ENCODE assay signal across 8 mouse cellular contexts in the genomic region with DNA sequence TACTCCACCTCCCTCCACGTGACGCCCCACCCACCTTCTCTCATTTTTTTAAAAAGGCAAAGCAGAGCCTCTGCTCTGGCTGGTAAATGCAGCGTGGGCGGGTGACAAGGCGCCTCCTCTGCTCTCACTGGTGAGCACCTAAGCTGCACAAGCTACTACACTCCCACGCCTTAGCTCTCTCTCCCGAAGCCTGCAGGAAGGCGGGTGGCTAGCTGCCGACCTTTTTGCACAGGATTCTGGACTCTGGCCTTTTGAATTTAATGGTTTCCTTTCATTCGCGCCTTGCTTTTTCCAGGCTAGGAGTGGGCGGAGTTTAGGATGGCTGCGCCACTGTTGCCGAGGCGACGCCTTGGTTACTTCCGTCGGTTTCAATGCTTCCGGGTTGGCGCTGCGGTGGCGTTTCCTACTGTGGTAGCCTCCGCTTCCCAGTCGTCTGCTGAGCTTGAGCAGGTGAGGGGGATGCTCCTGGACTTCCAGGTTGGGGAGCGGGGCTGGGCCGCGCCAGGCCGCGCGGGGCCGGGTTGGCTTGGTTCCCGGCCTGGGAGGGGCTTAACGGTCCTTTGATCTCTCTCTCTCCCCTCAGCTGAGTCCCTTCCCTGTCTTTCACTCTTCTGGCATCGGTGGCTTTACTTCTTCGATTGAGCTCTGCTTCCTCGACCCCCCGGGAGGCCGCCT. TPM values are rescaled to one million over a fixed set of nuclear protein-coding genes. Genes with fewer than 3 reads are reported as not detected.
A peak's percentile ranks its signal among the peaks of the same experiment; 100 is the strongest.
DNase-seq lines count a peak whose midpoint lies in the region; ATAC-seq lines count a peak whose summit lies in the region.

A gene (plus strand): TSS at position 35 of the 675 bp plus-strand sequence.

- peak within 1 kb of the TSS; percentile 87 for H3K27ac ChIP-seq in hindbrain, embryonic 10.5 days

- peak; percentile 98 for ATAC-seq in frontal cortex, adult (ENCODE audit: low TSS enrichment)

- peak within 1 kb of the TSS; percentile 64 for H3K4me3 ChIP-seq in hindbrain, embryonic 10.5 days

- no peaks in the 10 kb centered on the region for H3K36me3 ChIP-seq in hindbrain, embryonic 10.5 days

- H3K9me3 ChIP-seq in hindbrain, embryonic 10.5 days, result no peaks in the 10 kb centered on the region

- WGBS in hindbrain, embryonic 10.5 days, result 16% methylated on average over 38 of the region's 38 CpGs

- no peaks in the 10 kb centered on the region for H3K27me3 ChIP-seq in hindbrain, embryonic 10.5 days (ENCODE audit: insufficient read depth, poor library complexity, severe bottlenecking)

- DNase-seq in MEL-GATA-1-ER (ENCODE audit: extremely low read depth, low read depth), result peak; percentile 53
- DNase-seq in cerebellum, adult 9-10 months, result peak; percentile 78
- DNase-seq in hindbrain, embryonic 10.5 days (ENCODE audit: low spot score), result peak; percentile 79
- peak; percentile 66 to 78 for DNase-seq in layer of hippocampus, postnatal 10 days (ENCODE audit: low spot score in 2 of 2)
- DNase-seq in lung, postnatal 10 days, result peak; percentile 85
- DNase-seq in ovary, postnatal 36 days (ENCODE audit: low spot score), result peak; percentile 73
- DNase-seq in thymus, postnatal 25 days, result peak; percentile 76

- H3K4me1 ChIP-seq in hindbrain, embryonic 10.5 days (replicated peaks), result no peaks in the 10 kb centered on the region

RNA-seq across cellular contexts. Expression of the gene that starts here (rescaled TPM):
- polyA plus RNA-seq in hindbrain, embryonic 10.5 days (2016; fragmentation: Nextera tagmentation; extraction: Ambion mirVana), result 20.7 and 27.1 TPM in 2 replicates
- total RNA-seq in layer of hippocampus, postnatal 10 days (2021), result 10 to 100 TPM; 34.6 to 36.8 TPM

Comparison
In these comparisons a context has a peak if more than half of its experiments do, and no peak if none do; other contexts are left out.
1. Peak in every context shown above with its lines: DNase-seq, ATAC-seq, H3K4me3 ChIP-seq and H3K27ac ChIP-seq.